In genomic region chr7:25025855-25026439, GRCm38 (mm10) we compare ENCODE assay signal across 9 mouse cellular contexts. TPM values are rescaled to one million over a fixed set of nuclear protein-coding genes. Genes with fewer than 3 reads are reported as not detected.
DNase-seq lines count a peak whose midpoint lies in the region; ATAC-seq and TF ChIP-seq lines count a peak whose summit lies in the region.
"Had no signal": no experiment of that assay in that cellular context is flagged by ENCODE, and none has a peak within 500 bp of the region (broad histone marks: within the 10 kb centered on the region; RNA-seq: fewer than 3 reads in every experiment).

No protein-coding gene starts in this region.

- TF ChIP-seq CTCF in small intestine, adult 2 months (IDR thresholded peaks at IDR 0.05; ENCODE audit: extremely low read depth, insufficient read length, insufficient replicate concordance, low read depth, low read length): 0 out of 2 replicates have a peak, but pooled peaks have one; percentile 3

- WGBS in hindbrain, embryonic 11.5 days: 58% methylated on average over 10 of the region's 10 CpGs
- WGBS in hindbrain, embryonic 13.5 days: 66% methylated on average over 10 of the region's 10 CpGs
- WGBS in small intestine, adult 2 months: 67% methylated on average over 10 of the region's 10 CpGs

- H3K4me2 ChIP-seq in hindbrain, embryonic 11.5 days (replicated peaks; ENCODE audit: low read depth, low read length): no peak overlapping the region
- no peak overlapping the region for H3K4me2 ChIP-seq in hindbrain, embryonic 13.5 days

- H3K36me3 ChIP-seq in hindbrain, embryonic 11.5 days (ENCODE audit: control insufficient read depth, insufficient read depth, low read length): no peaks in the 10 kb centered on the region; the same call in 1 of the 2 replicates
- H3K36me3 ChIP-seq in hindbrain, embryonic 13.5 days: peaks cover 76% of the 10 kb centered on the region
- no peaks in the 10 kb centered on the region for H3K36me3 ChIP-seq in small intestine, adult 2 months (ENCODE audit: control insufficient read depth, insufficient read depth, low read length)

- no peaks in the 10 kb centered on the region for H3K27me3 ChIP-seq in hindbrain, embryonic 11.5 days (ENCODE audit: control insufficient read depth, insufficient read depth, low read length)
- H3K27me3 ChIP-seq in hindbrain, embryonic 13.5 days: no peaks in the 10 kb centered on the region
- no peaks in the 10 kb centered on the region for H3K27me3 ChIP-seq in small intestine, adult 2 months (ENCODE audit: control insufficient read depth, insufficient read depth, low read length)

- no peak for TF ChIP-seq POLR2A in small intestine, adult 2 months (IDR thresholded peaks at IDR 0.05; ENCODE audit: low read depth, low read length)

- no peaks in the 10 kb centered on the region for H3K9me3 ChIP-seq in hindbrain, embryonic 11.5 days (ENCODE audit: control insufficient read depth, low read length)
- H3K9me3 ChIP-seq in hindbrain, embryonic 13.5 days: no peaks in the 10 kb centered on the region
- H3K9me3 ChIP-seq: megakaryocyte, embryonic 14.5 days had no signal

- H3K4me3 ChIP-seq in hindbrain, embryonic 11.5 days (ENCODE audit: low read depth, low read length): no peak overlapping the region
- no peak overlapping the region for H3K4me3 ChIP-seq in hindbrain, embryonic 13.5 days
- no peak overlapping the region for H3K4me3 ChIP-seq in small intestine, adult 2 months (ENCODE audit: low read depth, low read length)

- H3K4me1 ChIP-seq in hindbrain, embryonic 11.5 days (replicated peaks; ENCODE audit: control insufficient read depth, insufficient read depth, low read length): no peaks in the 10 kb centered on the region
- peaks cover 7% of the 10 kb centered on the region for H3K4me1 ChIP-seq in hindbrain, embryonic 13.5 days (replicated peaks)
- H3K4me1 ChIP-seq in small intestine, adult 2 months (ENCODE audit: control insufficient read depth, insufficient read depth, insufficient read length, low read length): no peaks in the 10 kb centered on the region

- no peak for ATAC-seq in hindbrain, embryonic 11.5 days (ENCODE audit: low FRiP score)
- ATAC-seq in hindbrain, embryonic 13.5 days (ENCODE audit: low FRiP score): no peak
- peak; percentile 55 for ATAC-seq in common myeloid progenitor, adult 5-6 weeks (replicated peaks; ENCODE audit: low read depth, poor library complexity, severe bottlenecking)

- peak; percentile 39 for DNase-seq in hindbrain, embryonic 11.5 days (ENCODE audit: low spot score)
- peak; percentile 39 for DNase-seq in thymus, postnatal 4 days
- no peak for DNase-seq in thymus, postnatal 10 days (ENCODE audit: low spot score in 2 of 2)
- no peak for DNase-seq in urinary bladder, postnatal 36 days (ENCODE audit: low spot score in 2 of 2)
- DNase-seq: right cerebral cortex, postnatal 14 days had no signal

- no peak overlapping the region for H3K9ac ChIP-seq in hindbrain, embryonic 11.5 days (ENCODE audit: low read depth, low read length)
- no peak overlapping the region for H3K9ac ChIP-seq in hindbrain, embryonic 13.5 days

- H3K27ac ChIP-seq in hindbrain, embryonic 11.5 days (ENCODE audit: low read depth, low read length): no peak overlapping the region
- no peak overlapping the region for H3K27ac ChIP-seq in hindbrain, embryonic 13.5 days
- no peak overlapping the region for H3K27ac ChIP-seq in small intestine, adult 2 months (ENCODE audit: insufficient read depth, low read depth, low read length)

RNA-seq across cellular contexts. Expression of gene Atp1a3, which starts 20.2 kb away (rescaled TPM):
- polyA plus RNA-seq in hindbrain, embryonic 11.5 days (2014; fragmentation: Nextera tagmentation; extraction: Ambion mirVana): 40.1 and 48.8 TPM in 2 replicates
- 253 and 258 TPM in 2 replicates for polyA plus RNA-seq in hindbrain, embryonic 13.5 days (2015; fragmentation: Nextera tagmentation; extraction: Ambion mirVana)
- 17.1 and 23.8 TPM in 2 replicates for total RNA-seq in common myeloid progenitor, adult 5-6 weeks (2017)
- 2.9 and 3.1 TPM in 2 replicates for polyA plus RNA-seq in small intestine, adult 2 months (2012; rRNA removed)

RNA-seq across cellular contexts. Expression of gene Grik5, which starts 46.2 kb away (rescaled TPM):
- 8.9 and 14.4 TPM in 2 replicates for polyA plus RNA-seq in hindbrain, embryonic 11.5 days (2014; fragmentation: Nextera tagmentation; extraction: Ambion mirVana)
- polyA plus RNA-seq in hindbrain, embryonic 13.5 days (2015; fragmentation: Nextera tagmentation; extraction: Ambion mirVana): 16.1 and 18.0 TPM in 2 replicates
- total RNA-seq in common myeloid progenitor, adult 5-6 weeks (2017): 10.4 and 11.5 TPM in 2 replicates
- polyA plus RNA-seq in small intestine, adult 2 months (2012; rRNA removed): 11.2 and 17.7 TPM in 2 replicates

RNA-seq across cellular contexts. Expression of gene Zfp574, which starts 46.4 kb away (rescaled TPM):
- polyA plus RNA-seq in hindbrain, embryonic 11.5 days (2014; fragmentation: Nextera tagmentation; extraction: Ambion mirVana): 17.9 and 19.9 TPM in 2 replicates
- polyA plus RNA-seq in hindbrain, embryonic 13.5 days (2015; fragmentation: Nextera tagmentation; extraction: Ambion mirVana): 33.8 and 34.0 TPM in 2 replicates
- 4.8 and 8.4 TPM in 2 replicates for total RNA-seq in common myeloid progenitor, adult 5-6 weeks (2017)
- 17.4 and 37.9 TPM in 2 replicates for polyA plus RNA-seq in small intestine, adult 2 months (2012; rRNA removed)

RNA-seq across cellular contexts. Expression of gene Rabac1, which starts 53.4 kb away (rescaled TPM):
- polyA plus RNA-seq in hindbrain, embryonic 11.5 days (2014; fragmentation: Nextera tagmentation; extraction: Ambion mirVana): 122 and 129 TPM in 2 replicates
- polyA plus RNA-seq in hindbrain, embryonic 13.5 days (2015; fragmentation: Nextera tagmentation; extraction: Ambion mirVana): 220 and 226 TPM in 2 replicates
- 78.3 and 82.6 TPM in 2 replicates for total RNA-seq in common myeloid progenitor, adult 5-6 weeks (2017)
- polyA plus RNA-seq in small intestine, adult 2 months (2012; rRNA removed): 262 and 282 TPM in 2 replicates

Comparison
In these comparisons a context has a peak if more than half of its experiments do, and no peak if none do; other contexts are left out.
1. DNase-seq: peak in hindbrain, embryonic 11.5 days (single experiment) and thymus, postnatal 4 days (single experiment); none in thymus, postnatal 10 days (0 of 2) and urinary bladder, postnatal 36 days (0 of 2).